Mouse (Mus musculus): ENCODE measurements at regions not wholly inside any gene's neighbourhood (a gene's known extent, or its start where the extent isn't known, plus 50 kb on each side); places are given as distances from the start of the nearest gene placed in this dataset.

DNA sequence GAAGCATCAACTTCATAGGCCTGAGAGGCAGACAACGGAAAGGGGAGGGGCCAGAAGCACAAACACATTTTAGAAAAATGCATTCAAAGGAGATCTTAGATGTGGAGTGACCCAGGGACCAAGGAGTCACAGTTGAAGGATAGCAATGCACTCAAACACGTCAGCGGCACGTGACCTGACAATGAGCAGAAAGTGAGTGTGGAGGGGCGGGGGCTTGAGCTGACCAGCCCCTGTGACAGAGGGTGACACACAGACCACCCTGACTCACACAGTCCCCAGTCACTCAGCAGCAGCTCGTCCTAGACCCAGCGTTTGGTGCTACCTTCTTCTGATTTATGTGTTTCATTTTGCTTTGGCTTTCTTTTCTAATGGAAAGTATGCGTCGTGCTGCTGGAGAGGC is 1111.5 kb downstream of the Synb start:
- no peak for TF ChIP-seq CTCF (conservative IDR thresholded peaks at IDR 0.05; ENCODE audit: insufficient read depth, insufficient read length, low read depth, low read length)
- no peak for TF ChIP-seq POLR2A (IDR thresholded peaks at IDR 0.05; ENCODE audit: low read depth, low read length)
- H3K4me1 ChIP-seq (ENCODE audit: control insufficient read depth, insufficient read depth, low read length), result no peaks in the 10 kb centered on the region
- H3K27me3 ChIP-seq (replicated peaks; ENCODE audit: control insufficient read depth, insufficient read depth, low read length), result no peaks in the 10 kb centered on the region
- 50% methylated on average over 9 of the region's 9 CpGs for WGBS
- no peak overlapping the region for H3K27ac ChIP-seq (ENCODE audit: insufficient read depth, low read depth, low read length)
- H3K4me3 ChIP-seq (ENCODE audit: insufficient read depth, low read depth, low read length), result no peak overlapping the region
- DNase-seq, result no peak
- no peaks in the 10 kb centered on the region for H3K36me3 ChIP-seq (ENCODE audit: control insufficient read depth, insufficient read depth, low read length)

DNA sequence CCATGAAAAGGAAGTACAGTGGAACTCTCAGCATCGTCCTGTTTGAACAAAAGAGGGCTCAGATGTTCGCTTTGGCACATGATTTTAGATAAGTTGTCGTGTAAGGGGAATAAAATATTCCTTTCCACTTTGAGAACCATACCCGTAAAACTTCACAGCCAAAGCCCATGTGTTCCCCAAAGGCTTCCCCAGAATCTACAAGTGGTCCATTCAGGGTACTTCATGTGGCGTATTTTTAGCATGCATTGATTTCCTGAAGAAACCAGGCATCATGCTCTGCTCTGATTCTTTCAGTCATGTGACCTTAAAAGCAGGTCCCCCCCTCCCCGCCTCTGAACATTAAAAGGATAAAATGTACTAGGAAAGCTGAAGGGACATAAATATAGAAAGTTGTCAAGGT is 1112.9 kb downstream of the Synb start:
- WGBS, result 80% methylated on average over 6 of the region's 6 CpGs
- Histone ChIP-seq H3K4me3 (ENCODE audit: insufficient read depth, low read depth, low read length) (no peak overlapping the region), H3K27me3 (replicated peaks; ENCODE audit: control insufficient read depth, insufficient read depth, low read length) (no peaks in the 10 kb centered on the region), H3K4me1 (ENCODE audit: control insufficient read depth, insufficient read depth, low read length) (no peaks in the 10 kb centered on the region), H3K27ac (ENCODE audit: insufficient read depth, low read depth, low read length) (no peak overlapping the region), H3K36me3 (ENCODE audit: control insufficient read depth, insufficient read depth, low read length) (no peaks in the 10 kb centered on the region)
- no peak for TF ChIP-seq CTCF (conservative IDR thresholded peaks at IDR 0.05; ENCODE audit: insufficient read depth, insufficient read length, low read depth, low read length)
- TF ChIP-seq POLR2A (IDR thresholded peaks at IDR 0.05; ENCODE audit: low read depth, low read length), result no peak
- DNase-seq, result no peak
